Mouse (Mus musculus) kidney, adult 2 months (tissue): ENCODE measurements around the gene Cemip.

ENCODE experiments used
- CTCF ChIP-seq: fragments of 200-500 bp; conservative IDR thresholded peaks from 2 replicates; pipeline ENCODE4 v1.5.1; 2011; ENCODE audit warnings: low read depth, mild to moderate bottlenecking, control low read depth, low read length, moderate library complexity, mixed read lengths; ENCODE audit not compliant: insufficient read depth, insufficient read length
- POLR2A ChIP-seq: fragments of 200-500 bp; IDR thresholded peaks from one replicate; pipeline ENCODE4 v1.6.1; 2011; ENCODE audit warnings: low read depth, low read length, control low read depth

DNA sequence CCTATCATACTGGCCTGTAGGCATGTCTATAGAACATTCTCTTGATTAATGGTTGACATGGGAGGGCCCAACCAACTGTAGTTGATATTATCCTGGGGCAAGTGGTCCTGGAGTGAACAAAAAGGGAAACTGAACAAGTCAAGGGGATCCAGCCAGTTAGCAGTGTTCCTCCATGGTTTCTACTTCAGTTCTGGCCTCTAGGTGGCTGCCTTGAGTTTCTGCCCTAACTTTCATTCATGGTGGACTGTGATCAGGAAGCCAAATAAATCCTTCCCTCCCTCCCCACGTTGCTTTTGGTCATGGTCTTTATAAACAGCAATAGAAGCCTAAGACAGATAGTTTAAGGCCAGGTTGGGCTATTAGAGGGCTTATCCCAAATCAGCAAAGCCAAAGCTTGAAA is 3.5 kb upstream of the Cemip start:
- peak; percentile 71 for TF ChIP-seq CTCF
- no peak for TF ChIP-seq POLR2A
